Mouse (Mus musculus) urinary bladder, adult 18-20 months (tissue): Measurements from ENCODE around the gene Mast4.

ENCODE experiments used
- DNase-seq, 2 experiments: peaks; one replicate each; pipeline ENCODE4 v3.0.0; 2022; ENCODE audit warnings: low spot score in 2 of 2, mixed read lengths in 2 of 2

Gene Mast4

DNA sequence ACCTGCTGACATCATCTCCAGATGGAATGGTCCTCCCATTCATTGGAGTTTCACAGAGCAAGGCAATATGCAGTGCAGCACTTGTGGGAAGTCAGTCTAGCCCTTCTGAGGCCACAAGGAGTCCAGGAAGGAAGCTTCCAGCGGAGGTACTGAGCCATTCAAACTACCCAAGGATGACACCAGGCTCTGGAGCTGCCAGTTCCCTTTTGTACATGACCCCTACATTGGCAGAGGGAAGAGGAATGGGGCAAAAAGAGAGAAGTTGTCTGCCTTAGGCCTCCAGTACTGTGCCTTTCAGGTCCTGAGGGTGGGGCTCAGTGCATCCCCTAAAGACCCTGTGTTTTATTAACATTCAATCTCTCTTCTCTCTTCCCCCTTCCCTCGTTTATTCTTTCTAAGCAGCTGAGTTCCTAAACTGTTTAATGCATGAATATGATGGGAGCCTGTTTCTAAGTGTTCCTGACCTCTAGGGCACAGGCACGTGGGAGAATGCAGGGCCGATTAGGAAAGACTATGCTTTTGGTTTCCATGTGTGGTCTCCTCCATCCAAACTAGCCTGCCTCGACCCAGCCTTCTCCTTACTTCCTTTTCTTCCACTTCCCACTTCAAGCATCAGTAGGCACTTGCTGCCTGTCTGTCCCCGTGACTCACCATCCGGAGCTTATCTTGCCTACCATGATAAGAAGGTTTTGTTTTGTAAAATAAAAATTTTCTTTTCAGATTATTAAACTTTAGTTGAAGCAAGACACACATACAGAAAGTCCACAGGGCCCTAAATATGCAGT, 639.0 kb downstream of the Mast4 start:
- no peak for DNase-seq

GRCm38 (mm10) chr13:102694154-102694553, 640.1 kb downstream of the Mast4 start:
- no peak for DNase-seq

DNA sequence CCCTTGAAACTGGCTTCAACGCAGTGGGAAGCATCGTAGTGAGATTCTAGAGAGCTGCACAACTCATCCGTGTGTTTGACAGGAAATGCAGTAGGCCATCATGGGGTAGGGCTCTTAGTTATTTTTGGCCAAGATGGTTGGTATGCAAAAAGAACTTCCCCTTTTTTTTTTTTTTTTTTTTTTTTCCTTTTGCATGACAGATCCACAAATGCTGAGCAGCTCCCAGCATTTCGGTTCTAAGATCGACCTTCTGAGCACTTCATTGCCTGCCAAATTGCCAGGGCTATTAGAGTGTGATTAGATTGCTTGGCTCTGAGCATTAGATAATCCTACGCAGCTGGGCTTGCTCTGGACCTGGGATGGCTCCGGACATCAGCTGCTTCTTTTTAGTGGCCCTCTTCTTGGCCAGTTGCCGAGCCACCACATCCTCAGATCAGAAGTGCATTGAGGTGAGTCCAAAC, 640.9 kb downstream of the Mast4 start, which contains the start of gene Cd180:
Cd180 (plus strand) TSS at position 218 of the 461 bp plus-strand sequence.
- DNase-seq, result no peak

DNA sequence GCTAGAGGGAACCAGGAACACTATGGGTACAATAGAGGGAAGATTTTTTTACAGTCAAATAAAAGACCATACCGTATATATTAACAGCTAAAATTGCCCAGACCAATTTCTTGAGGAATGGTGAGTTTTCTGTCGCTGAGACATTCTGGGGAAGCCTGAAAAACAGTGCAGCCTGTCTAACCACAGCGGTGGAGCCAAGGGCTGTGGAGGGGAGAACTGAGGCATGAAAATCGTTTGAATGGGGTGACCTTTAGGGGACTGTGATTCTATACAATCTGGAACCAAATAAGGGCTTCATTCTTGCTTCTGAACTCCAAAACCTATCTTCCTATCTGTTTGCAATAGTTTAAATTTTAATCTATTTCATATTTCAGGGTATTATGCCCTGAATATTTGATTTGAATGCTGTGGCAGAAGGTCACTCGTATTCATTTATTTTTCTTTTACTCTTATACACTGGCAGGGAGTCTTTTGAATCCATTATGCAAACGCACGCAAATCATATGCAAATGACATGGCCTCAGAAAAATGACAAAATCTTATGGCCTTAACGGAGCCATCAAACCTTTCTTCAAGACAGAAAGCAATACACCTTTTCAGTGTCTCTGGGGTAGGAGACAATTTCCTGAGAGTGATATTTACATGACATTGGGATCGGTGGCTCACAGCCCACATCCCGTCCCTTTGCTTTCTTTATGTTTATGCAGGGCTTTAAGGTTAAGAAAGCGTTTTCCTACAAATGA, 642.7 kb downstream of the Mast4 start:
- DNase-seq, result no peak

- no peak for DNase-seq
These were observed 644.1 kb downstream of the Mast4 start for GRCm38 (mm10) chr13:102690184-102690583.

DNA sequence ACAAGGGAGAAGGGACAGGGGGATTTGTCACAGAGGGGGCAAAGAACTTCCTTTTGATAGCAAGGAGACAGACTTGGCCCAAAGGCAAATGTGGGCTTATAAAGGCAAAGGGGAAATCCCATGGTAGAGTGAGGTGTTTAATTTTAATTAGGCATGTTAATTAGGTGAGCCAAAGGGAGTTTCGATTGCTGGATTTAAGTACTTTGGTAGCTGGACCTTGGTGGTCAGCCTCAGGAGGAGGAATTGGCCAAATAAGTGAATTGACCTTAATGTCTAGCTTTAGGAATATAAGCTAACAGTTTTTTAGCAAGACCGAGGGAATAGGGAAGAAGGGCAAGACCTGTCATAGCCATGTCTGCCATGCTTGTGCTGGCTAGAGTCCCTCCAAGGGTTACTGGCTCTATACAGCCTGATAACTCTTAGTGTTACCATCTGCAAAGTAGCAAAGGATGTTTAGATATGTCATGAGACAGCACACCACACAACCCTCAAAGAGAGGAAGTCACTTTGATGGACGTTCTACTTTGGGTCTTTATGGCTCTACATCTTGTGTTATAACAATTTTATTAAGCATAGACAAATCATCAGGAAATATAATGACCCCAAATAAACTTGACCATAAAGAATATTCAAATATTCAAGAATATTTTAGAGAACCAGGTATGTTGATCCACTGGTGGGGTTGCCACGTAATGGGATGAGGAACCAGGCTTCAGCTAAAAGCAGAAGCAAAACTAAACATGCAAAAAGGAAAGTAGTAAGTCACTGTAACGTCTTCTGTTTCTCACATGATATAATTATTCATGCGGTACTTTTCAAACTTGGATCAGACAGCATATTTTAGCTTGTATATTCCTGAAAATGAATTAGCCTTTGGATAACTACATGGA, 644.9 kb downstream of the Mast4 start:
- DNase-seq, result no peak

DNA sequence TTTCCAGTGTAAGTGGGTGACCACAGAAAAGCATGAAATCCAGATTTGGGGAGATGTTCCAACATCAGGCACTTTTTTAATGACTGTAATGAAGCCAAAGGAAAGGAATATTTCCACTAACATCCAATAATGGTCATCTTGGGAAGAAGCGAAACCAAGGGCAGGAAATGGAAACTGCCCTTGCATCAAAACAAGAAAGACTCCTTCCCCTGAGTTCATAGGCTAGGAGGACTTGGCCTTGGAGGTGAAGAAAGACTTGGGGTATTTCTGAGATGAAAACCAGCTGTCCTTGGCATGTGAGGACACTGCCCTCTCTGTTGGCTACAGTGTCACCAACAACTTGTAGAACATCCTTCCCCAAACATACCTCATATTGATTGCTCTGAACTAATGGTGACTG, 646.2 kb downstream of the Mast4 start:
- DNase-seq, result no peak

DNA sequence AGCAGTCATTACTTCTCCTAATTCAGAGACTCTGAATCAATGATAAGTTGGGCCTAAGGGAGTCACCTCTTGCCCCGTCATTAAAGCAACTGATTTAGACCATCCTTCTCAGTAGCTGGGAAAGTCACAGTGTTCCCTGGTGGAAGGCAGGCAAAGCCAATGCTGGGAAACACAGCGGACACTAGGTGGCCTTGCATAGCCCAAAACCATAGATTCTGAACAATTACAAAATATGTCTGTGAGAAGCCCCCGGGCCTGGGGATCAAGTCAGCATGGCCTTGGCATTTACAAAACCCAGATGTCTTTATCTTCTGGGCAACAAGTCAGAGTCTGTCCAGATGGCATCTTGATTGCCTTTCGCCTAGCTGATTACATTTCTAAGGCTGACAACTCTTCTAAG, 649.4 kb downstream of the Mast4 start:
- DNase-seq, result no peak
